Mouse (Mus musculus) bone marrow macrophage, adult 2 months (primary cell): ENCODE results near the gene Ift172. TPM values are rescaled to one million over a fixed set of nuclear protein-coding genes. Genes with fewer than 3 reads are reported as not detected.
A peak's percentile ranks its signal among the peaks of the same experiment; 100 is the strongest.
"Not testable (repeated sequence)": the region's sequence is repeated elsewhere in the genome, so short reads cannot be mapped to it uniquely, and the experiment has no call there.

Experiments
- H3K27ac ChIP-seq: 2 replicates; pipeline ENCODE4 v1.5.1; 2012; ENCODE audit warnings: low read depth, low read length; ENCODE audit not compliant: insufficient read depth
- H3K4me1 ChIP-seq: 2 replicates; pipeline ENCODE4 v1.6.1; 2012; ENCODE audit warnings: low read length; ENCODE audit not compliant: control insufficient read depth, insufficient read depth
- H3K4me3 ChIP-seq: 2 replicates; pipeline ENCODE4 v1.5.1; 2012; ENCODE audit warnings: mild to moderate bottlenecking, low read length, moderate library complexity; ENCODE audit not compliant: insufficient read depth
- CTCF ChIP-seq: IDR thresholded peaks from 2 replicates; pipeline ENCODE4 v1.5.1; 2012; ENCODE audit warnings: low read depth, mild to moderate bottlenecking, low read length, moderate library complexity
- POLR2A ChIP-seq: IDR thresholded peaks from 2 replicates; pipeline ENCODE4 v1.6.1; 2012; ENCODE audit warnings: mild to moderate bottlenecking, low read depth, low read length, borderline replicate concordance
- polyA plus RNA-seq: library from polyadenylated mRNA; stranded (reverse); fragments of >200 nt; gene quantifications from 2 replicates; pipeline ENCODE4 v1.2.4, GENCODE M21; 2012; ENCODE audit not compliant: missing spikeins, insufficient read depth, insufficient read length

Gene Ift172
- polyA plus RNA-seq, 1 experiment, result 45.0 TPM

DNA sequence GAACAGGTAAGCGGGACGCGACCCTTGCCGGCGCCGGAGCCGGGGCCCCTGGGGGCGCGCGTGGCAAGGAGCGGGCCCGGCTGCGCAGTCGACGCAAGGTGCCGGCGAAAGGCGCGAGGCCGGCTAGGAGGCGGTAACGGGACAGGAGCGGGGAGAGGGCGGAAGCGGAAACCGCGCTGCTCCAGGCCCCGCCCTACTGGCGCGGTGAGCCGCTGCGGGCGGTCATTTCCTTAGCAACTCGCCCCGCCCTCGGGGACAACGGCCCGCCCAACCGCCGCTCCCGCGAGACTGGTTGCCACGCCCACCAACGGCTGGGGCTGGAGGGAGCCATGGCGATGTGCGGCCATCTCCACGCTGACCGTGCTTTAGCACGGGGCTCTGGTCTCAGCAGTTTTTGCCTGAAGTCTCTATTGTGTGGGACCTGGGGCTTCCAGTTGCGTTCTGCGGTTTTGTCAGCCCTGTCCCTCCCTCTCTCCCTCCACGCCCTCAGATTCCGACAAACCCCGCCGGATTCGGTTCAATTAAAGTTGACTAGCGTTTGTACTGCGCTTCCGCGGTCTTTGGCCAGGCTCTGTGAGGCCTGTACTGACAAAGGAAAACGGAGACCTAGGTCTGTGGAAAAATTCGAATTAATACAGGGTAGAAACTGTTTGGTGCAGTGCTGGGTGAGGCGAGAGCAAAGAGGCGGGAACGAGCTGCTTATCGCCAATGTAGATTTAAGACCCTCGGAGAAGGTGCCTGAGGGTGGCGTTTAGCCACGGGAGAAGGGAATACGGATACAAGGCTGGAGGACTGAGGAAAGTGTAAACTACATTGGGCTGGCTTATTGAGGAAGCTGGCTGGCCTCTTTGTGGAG lies 70.2 kb downstream of the Ift172 start, which contains the start of gene Ppm1g:
Gene Ppm1g, minus strand, starts transcription at position 240 of the 856 bp plus-strand sequence.
- Histone ChIP-seq H3K4me3 (peak within 1 kb of the TSS; percentile 98), H3K27ac (peak within 1 kb of the TSS; percentile 82), H3K4me1 (peaks cover 6% of the 10 kb centered on the region)
- TF ChIP-seq POLR2A (peak; percentile 70; the same call in 1 of the 2 replicates), CTCF (no peak)

DNA sequence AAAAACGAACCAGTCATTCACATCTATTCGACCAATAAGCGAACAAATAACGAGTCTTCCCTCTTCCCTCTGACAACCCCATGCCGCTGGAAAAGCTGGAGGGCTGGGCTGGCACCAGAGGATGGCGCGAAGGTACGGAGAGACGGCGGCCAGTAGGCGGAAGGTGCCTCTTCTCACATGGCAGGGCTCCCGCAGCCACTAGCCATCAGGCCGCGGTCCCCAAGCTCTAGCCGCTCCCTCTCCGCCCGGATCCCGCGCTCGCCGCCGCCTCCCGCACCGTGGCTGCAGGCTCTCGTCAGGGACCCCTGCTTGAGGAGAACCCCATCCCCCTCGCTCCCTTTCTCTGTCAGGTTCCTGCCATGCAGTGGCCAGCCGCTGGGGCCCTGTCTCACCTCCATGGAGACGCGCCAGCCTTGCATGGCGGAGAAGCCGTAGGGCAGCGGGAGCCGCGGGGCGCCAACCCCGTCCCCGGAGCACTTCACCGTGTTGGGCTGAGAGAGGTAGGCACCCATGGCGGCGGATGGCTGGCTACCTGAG lies 70.9 kb downstream of the Ift172 start:
- peaks cover 6% of the 10 kb centered on the region for H3K4me1 ChIP-seq
- TF ChIP-seq POLR2A, result no peak
- TF ChIP-seq CTCF, result 0 out of 2 replicates have a peak, but pooled peaks have one; percentile 5

DNA sequence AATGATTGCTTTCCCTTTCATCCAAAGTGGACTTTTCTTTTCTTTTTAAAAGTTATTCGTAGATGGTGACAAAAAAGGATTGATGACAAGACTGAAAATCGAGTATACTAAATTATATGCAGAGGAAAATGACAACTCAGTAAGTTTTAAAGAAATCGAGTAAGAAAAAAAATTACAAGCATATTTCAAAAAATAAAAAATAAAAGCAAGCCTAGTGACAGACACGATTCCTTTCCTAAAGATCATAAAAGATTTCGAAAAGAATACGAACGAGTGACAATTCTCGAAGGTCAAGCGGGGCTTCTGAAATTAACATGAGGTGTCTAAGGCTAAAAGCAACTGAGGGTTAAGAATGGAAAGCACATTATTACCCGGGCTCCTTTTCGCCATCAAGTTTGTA lies 71.4 kb downstream of the Ift172 start:
- H3K4me1 ChIP-seq, result peaks cover 9% of the 10 kb centered on the region
- H3K27ac ChIP-seq, result peak overlapping the region; percentile 73
- no peak for TF ChIP-seq POLR2A
- no peak for TF ChIP-seq CTCF

More for the DNA sequence above, 70.9 kb downstream of the Ift172 start:
- H3K27ac ChIP-seq, result peak overlapping the region; percentile 73
- H3K4me3 ChIP-seq, result peak overlapping the region; percentile 98

DNA sequence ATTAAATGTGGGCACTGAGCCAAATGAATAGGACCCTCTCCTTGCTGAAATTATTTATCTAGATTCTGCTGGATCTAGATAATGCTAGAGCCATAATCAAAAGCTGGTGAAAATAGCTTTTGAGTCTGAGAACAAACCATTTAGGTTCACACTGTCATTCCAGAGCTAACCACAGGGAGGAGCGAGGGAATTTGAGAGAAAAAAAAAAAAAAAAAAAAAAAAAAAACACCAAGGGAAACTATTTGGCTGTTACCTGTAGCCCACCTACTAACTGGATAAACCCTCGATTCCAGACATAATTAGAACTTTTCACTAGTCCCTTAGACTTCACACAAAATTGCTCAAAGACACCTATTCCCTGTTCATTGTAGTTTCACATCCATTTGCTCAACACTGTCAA lies 71.8 kb downstream of the Ift172 start:
- H3K27ac ChIP-seq, result no peak overlapping the region
- peaks cover 9% of the 10 kb centered on the region for H3K4me1 ChIP-seq
- peak overlapping the region; percentile 18 for H3K4me3 ChIP-seq
- TF ChIP-seq POLR2A, result no peak
- no peak for TF ChIP-seq CTCF

More for the DNA sequence above, 71.4 kb downstream of the Ift172 start:
- peak overlapping the region; percentile 98 for H3K4me3 ChIP-seq

DNA sequence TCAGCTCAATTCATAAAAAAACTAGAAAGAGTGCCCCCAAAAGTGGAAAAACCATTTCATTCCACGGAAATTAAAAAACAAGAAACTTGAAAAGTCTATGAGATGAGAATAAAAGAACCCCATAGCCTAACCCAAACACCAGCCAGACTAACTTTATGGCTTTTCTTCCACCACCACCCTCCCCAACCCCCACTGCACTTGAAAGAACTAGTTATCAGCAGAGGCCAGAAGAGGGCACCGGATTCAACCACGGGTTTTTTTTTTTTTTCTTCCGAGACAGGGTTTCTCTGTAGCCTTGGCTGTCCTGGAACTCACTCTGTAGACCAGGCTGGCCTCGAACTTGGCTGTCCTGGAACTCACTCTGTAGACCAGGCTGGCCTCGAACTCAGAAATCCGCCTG lies 72.6 kb downstream of the Ift172 start:
- Histone ChIP-seq H3K4me3 (no peak overlapping the region), H3K4me1 (peaks cover 9% of the 10 kb centered on the region), H3K27ac (no peak overlapping the region)
- TF ChIP-seq CTCF, result no peak
- TF ChIP-seq POLR2A, result no peak

DNA sequence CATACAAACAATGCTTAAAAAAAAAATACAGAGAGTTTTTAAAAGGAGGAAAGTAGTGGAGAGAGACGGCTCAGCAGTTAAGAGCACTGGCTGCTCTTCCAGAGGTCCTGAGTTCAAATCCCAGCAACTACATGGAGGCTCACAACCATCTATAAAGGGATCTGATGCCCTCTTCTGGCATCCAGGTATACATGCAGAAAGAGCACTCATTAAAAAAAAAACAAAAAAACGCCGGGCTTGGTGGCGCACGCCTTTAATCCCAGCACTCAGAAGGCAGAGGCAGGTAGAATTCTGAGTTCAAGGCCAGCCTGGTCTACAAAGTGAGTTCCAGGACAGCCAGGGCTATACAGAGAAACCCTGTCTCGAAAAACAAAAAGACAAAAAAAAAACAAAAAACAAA lies 74.4 kb downstream of the Ift172 start:
- H3K4me3 ChIP-seq, H3K27ac ChIP-seq: not testable (repeated sequence)
- H3K4me1 ChIP-seq, result peaks cover 12% of the 10 kb centered on the region

DNA sequence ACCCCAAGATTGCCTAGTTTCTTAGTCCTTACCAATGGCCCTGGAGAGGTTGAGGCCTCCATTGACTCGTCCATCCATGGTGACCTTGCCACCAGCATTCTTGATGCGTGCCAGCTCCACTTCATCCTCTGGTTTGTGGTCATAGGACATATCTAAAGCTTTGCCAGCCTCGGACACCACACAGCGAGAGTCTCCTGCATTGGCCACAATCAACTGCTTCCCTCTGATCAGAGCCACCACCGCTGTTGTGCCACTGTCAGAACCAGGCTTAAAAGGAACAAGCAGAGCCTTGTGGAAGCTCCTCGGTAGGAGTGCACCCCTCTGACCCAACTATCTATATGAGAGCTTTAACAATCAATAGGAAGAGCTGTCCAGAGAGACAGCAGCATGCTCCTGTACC lies 86.5 kb downstream of the Ift172 start:
- H3K27ac ChIP-seq, result no peak overlapping the region
- peaks cover 6% of the 10 kb centered on the region for H3K4me1 ChIP-seq
- TF ChIP-seq POLR2A (no peak), CTCF (no peak)
- no peak overlapping the region for H3K4me3 ChIP-seq

DNA sequence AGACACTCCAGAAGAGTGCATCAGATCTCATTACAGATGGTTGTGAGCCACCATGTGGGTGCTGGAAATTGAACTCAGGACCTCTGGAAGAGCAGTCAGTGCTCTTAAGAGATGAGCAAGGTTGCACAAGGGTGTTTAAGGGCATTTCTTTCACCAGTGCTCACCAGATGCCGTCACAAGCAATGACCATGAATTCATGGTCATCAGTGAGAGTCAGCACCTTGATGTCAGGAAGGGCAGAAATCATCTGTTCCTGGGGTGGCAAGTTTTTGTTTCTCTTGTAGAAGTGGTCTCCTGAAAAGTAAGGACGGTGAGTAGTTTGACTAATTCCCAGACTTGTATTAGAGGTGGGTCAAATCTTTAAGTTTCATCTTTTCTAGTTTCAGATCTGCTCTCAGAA lies 87.0 kb downstream of the Ift172 start:
- TF ChIP-seq CTCF, result no peak
- TF ChIP-seq POLR2A, result no peak
- H3K4me3 ChIP-seq, result no peak overlapping the region
- H3K27ac ChIP-seq, result no peak overlapping the region
- peaks cover 11% of the 10 kb centered on the region for H3K4me1 ChIP-seq

Other genes with a start within 250 kb of the Ift172 start
- 114 and 133 TPM in 2 replicates for gene Atraid, start 242.8 kb downstream of the Ift172 start, polyA plus RNA-seq
- 5.5 and 7.5 TPM in 2 replicates for gene Slc5a6, start 242.2 kb downstream of the Ift172 start, polyA plus RNA-seq
- 4.2 and 4.6 TPM in 2 replicates for gene Cad, start 236.3 kb downstream of the Ift172 start, polyA plus RNA-seq
- not detected in 2 replicates for gene Dnajc5g, start 184.8 kb downstream of the Ift172 start, polyA plus RNA-seq
- not detected in 2 replicates for gene Slc30a3, start 182.9 kb downstream of the Ift172 start, polyA plus RNA-seq
- not detected in 2 replicates for gene Trim54, start 174.4 kb downstream of the Ift172 start, polyA plus RNA-seq
- gene Ucn, start 152.3 kb downstream of the Ift172 start, polyA plus RNA-seq, result not detected in 2 replicates
- 75.0 and 75.3 TPM in 2 replicates for gene Mpv17, start 136.9 kb downstream of the Ift172 start, polyA plus RNA-seq
- 0.93 and 2.7 TPM in 2 replicates for gene Gm29609, start 111.2 kb downstream of the Ift172 start, polyA plus RNA-seq
- 80.4 and 90.2 TPM in 2 replicates for gene Gtf3c2, start 111.0 kb downstream of the Ift172 start, polyA plus RNA-seq
- gene Snx17, start 97.9 kb downstream of the Ift172 start, polyA plus RNA-seq, result 80.3 and 85.8 TPM in 2 replicates
- 28.3 and 28.9 TPM in 2 replicates for gene Eif2b4, start 97.7 kb downstream of the Ift172 start, polyA plus RNA-seq
- gene Zfp513, start 88.8 kb downstream of the Ift172 start, polyA plus RNA-seq, result 32.3 and 33.1 TPM in 2 replicates
- 61.2 and 67.7 TPM in 2 replicates for gene Ppm1g, start 70.4 kb downstream of the Ift172 start, polyA plus RNA-seq
- gene Nrbp1, start 50.3 kb downstream of the Ift172 start, polyA plus RNA-seq, result 84.1 and 85.8 TPM in 2 replicates
- gene Gm9970, start 49.9 kb downstream of the Ift172 start, polyA plus RNA-seq, result not detected in 2 replicates
- 4.6 and 8.3 TPM in 2 replicates for gene Krtcap3, start 39.4 kb downstream of the Ift172 start, polyA plus RNA-seq
- not detected in 2 replicates for gene Fndc4, start 5.0 kb upstream of the Ift172 start, polyA plus RNA-seq
- gene Gckr, start 6.3 kb upstream of the Ift172 start, polyA plus RNA-seq, result not detected in 2 replicates
- gene Zfp512, start 161.3 kb upstream of the Ift172 start, polyA plus RNA-seq, result 24.8 and 34.2 TPM in 2 replicates
- not detected in 2 replicates for gene 4930548H24Rik, start 194.6 kb upstream of the Ift172 start, polyA plus RNA-seq
- 13.8 and 17.3 TPM in 2 replicates for gene Gpn1, start 203.6 kb upstream of the Ift172 start, polyA plus RNA-seq
- 37.2 and 44.5 TPM in 2 replicates for gene Slc4a1ap, start 235.9 kb upstream of the Ift172 start, polyA plus RNA-seq
- 16.2 and 17.9 TPM in 2 replicates for gene Supt7l, start 236.7 kb upstream of the Ift172 start, polyA plus RNA-seq